Mouse (Mus musculus) thymus, postnatal 36 days (tissue): ENCODE results near the gene Olfr1393.

Source experiments
- DNase-seq, 2 experiments: peaks; one replicate each; pipeline ENCODE4 v3.0.0; 2022; ENCODE audit warnings: mixed read lengths in 2 of 2

The Olfr1393 gene

GRCm38 (mm10) chr11:49278222-49278621 is at the start of gene Olfr1393:
Gene Olfr1393, plus strand, starts transcription at chr11:49278304.
- DNase-seq = no peak

GRCm38 (mm10) chr11:49232781-49233180 is 45.3 kb upstream of the Olfr1393 start:
- no peak for DNase-seq

- no peak for DNase-seq
These were observed 42.5 kb upstream of the Olfr1393 start for GRCm38 (mm10) chr11:49235459-49236207.

GRCm38 (mm10) chr11:49236891-49237290 is 41.2 kb upstream of the Olfr1393 start:
- no peak for DNase-seq

- DNase-seq = no peak
These were observed 40.6 kb upstream of the Olfr1393 start for GRCm38 (mm10) chr11:49237532-49237931.

- DNase-seq = no peak
These were observed 37.8 kb upstream of the Olfr1393 start for GRCm38 (mm10) chr11:49240310-49240709.

GRCm38 (mm10) chr11:49240874-49241273 is 37.2 kb upstream of the Olfr1393 start:
- DNase-seq = no peak

GRCm38 (mm10) chr11:49241471-49241870 is 36.6 kb upstream of the Olfr1393 start:
- no peak for DNase-seq

GRCm38 (mm10) chr11:49242944-49243626 is 35.0 kb upstream of the Olfr1393 start:
- DNase-seq = no peak

- DNase-seq = peak; percentile 93 to 97
These were observed 34.1 kb upstream of the Olfr1393 start, which contains the start of gene Mgat1 for GRCm38 (mm10) chr11:49243727-49244594. Gene Mgat1, plus strand, starts transcription at chr11:49244191.

- no peak for DNase-seq
These were observed 33.5 kb upstream of the Olfr1393 start for GRCm38 (mm10) chr11:49244595-49244930.

- peak in 1 of 2 experiments; percentile 37 for DNase-seq
These were observed 32.9 kb upstream of the Olfr1393 start for GRCm38 (mm10) chr11:49245176-49245575.

GRCm38 (mm10) chr11:49245634-49246415 is 32.3 kb upstream of the Olfr1393 start:
- no peak for DNase-seq

GRCm38 (mm10) chr11:49246523-49246922 is 31.6 kb upstream of the Olfr1393 start:
- DNase-seq = no peak

- peak; percentile 59 to 64 for DNase-seq
These were observed 30.8 kb upstream of the Olfr1393 start for GRCm38 (mm10) chr11:49247255-49247654.

GRCm38 (mm10) chr11:49248226-49248973 is 29.7 kb upstream of the Olfr1393 start:
- peak; percentile 44 to 57 for DNase-seq

- DNase-seq = peak in 1 of 2 experiments; percentile 35
These were observed 29.0 kb upstream of the Olfr1393 start for GRCm38 (mm10) chr11:49248974-49249700.

GRCm38 (mm10) chr11:49249811-49250421 is 28.2 kb upstream of the Olfr1393 start:
- peak; percentile 75 to 82 for DNase-seq

GRCm38 (mm10) chr11:49250422-49251379 is 27.4 kb upstream of the Olfr1393 start:
- peak; percentile 81 to 86 for DNase-seq
